Mouse (Mus musculus) right cerebral cortex, postnatal 4 days (tissue): ENCODE results near the gene Scrn3.
A peak's percentile ranks its signal among the peaks of the same experiment; 100 is the strongest.

ENCODE experiments used
- DNase-seq: peaks from one replicate; pipeline ENCODE4 v3.0.0-alpha.2; 2022

Scrn3 gene

DNA sequence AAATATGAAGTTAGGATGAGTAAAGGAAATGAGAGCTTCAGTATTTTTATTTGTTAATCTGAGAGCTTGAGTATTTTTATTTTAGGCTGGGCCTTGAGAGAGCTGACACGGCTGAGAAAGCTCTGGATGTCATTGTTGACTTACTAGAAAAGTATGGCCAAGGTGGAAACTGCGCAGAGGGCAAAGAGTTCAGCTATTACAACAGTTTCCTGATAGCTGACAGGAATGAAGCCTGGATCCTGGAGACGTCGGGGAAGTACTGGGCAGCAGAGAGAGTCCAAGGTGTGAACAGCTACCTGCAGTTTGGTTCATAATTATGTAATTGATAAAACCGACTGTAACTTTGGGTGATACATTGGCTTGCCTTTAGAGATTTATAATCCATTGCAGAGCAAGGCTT lies 6.8 kb downstream of the Scrn3 start:
- no peak for DNase-seq

DNA sequence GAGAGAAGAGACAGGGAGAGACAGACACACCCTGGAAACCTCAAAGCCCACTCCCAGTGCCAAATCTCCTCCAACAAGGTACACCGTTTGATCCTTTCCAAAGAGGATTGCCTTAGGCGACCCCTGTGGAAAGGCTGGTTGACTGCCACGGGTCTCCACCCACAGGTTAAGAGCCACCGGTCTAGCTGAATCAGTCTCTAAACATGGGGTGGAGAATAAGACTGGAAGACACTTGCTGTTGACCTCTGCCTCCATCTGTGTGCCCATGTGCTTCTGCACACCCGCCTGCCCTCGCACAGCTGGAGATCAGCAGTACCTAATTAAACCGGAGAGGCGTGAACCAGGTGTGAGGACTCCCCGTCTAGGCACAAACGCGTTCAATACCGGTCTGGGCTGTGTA lies 10.6 kb downstream of the Scrn3 start:
- no peak for DNase-seq

DNA sequence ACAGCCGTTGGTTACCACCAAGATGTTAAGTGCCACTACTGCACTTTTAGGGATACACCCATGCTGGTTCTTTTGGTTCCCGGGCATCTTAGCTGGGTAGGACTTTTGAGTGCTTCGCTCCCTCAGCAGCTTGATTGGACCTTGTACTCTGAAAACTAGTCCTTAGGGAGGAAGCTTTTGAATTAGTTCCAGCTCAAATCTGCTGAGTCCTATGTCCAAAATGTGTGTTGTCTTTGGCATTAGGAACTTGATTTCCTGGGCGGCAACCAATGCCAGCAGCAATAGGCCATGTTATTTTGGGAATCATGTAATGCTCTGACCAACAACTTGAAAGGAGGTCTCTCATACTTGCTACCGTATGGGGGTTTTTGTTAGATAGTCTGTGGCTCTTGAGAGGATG lies 13.5 kb downstream of the Scrn3 start:
- no peak for DNase-seq

DNA sequence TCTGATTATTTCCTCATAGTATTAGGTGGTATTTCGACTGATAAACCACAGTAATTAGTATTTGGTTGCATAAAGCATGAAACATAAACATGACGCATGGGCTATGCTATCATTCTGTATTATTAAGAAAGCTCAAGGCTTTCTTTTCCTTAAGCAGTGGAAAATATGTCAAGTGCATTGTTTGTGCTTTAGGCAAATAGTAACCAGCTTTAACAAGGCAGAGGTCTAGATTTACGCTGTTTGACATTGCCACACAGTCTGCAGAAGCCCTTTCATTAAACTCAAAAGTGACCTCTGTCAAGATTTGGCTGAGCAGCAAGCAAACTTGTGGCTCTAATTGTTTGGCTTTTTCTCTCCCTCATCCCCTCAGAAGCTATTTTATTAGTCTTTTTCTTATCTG lies 23.5 kb downstream of the Scrn3 start:
- DNase-seq: no peak

DNA sequence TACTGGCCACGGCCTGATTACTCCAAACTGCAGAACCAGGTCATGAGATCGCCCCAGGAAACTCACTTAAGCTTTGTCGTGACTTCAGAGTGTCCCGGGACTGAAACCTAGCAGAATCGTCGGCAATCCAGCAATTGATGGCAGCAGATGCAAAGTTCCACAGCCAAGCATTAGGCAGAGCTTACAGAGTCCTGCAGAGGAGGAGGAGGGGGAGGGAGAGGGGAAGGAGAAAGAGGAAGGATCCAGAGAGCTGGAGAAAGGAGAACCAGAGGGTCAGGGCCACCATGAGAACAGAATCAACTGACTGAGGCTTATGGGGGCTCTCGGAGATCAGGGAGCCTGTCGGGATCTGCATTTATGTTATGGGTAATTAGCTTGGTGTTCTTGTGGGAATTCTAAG lies 26.0 kb downstream of the Scrn3 start:
- DNase-seq: no peak

DNA sequence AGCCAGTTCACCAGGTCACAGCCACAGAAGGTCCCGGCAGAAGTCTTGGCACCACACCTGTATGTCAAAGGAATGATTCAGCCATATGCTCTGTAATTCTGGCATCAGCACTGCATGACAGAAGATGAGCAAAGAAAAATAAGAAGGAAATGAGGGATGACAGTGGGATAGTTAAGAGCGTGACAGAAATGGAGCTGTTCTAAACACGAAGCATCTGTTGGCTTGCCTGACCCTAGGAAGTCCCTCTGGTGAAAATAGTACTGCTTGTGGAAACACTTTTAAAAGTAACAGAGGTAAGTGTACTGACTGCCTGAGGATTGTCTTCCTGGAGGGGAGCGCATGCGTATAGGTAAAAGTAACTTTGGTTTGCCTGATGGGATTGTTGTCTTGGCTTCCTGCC lies 31.3 kb downstream of the Scrn3 start:
- DNase-seq: no peak

DNA sequence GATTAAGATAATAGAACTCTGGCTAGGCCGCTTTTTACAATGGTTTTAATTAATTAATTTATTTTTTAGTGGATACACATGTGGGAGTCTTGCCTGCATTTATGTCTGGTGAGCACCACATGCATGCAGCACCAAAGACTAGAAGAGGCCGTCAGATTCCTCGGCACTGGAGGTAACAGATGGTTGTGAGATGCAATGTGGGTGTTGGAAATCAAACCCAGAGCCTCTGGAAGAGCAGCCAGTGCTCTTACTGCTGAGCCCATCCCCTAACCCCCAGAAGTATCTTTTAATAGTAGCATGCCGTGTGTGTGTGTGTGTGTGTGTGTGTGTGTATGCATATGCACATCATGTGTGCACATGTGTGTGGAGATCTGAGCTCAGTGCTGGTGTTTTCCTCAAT lies 32.8 kb downstream of the Scrn3 start:
- no peak for DNase-seq

DNA sequence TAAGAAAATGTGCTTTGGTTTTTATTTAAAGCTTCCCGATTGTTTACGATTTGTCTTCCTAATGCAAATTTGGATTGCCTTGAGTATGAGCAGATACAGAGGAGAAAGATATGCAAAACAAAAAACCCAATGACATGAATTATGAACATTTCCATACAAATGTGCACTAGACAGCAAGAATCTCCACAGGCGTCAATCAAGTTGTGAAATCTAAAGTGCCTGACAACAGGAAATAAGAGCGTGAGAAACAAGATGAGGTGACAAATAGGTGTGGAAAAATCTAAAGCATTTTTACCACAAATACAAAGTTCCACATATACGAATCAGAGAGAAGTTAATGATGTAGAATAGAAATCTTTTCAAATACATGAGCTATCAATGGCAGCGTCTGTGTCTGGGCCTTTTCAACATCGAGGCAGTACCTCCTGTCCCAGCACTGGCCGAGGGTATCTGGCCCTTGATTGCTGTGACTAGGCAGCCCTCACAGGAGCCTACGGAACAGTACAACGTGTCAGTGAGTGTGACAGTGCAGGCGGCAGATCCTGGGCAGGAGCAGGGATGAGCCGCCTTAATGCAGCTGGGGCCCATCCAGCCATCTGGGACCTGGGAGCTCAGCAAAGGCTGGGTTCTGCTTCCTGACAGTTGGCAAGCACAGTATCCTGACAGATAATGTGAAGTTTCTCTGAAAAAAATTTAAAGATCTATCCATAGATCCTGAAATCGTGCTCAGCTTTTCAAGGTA lies 34.1 kb downstream of the Scrn3 start:
- peak; percentile 29 for DNase-seq

DNA sequence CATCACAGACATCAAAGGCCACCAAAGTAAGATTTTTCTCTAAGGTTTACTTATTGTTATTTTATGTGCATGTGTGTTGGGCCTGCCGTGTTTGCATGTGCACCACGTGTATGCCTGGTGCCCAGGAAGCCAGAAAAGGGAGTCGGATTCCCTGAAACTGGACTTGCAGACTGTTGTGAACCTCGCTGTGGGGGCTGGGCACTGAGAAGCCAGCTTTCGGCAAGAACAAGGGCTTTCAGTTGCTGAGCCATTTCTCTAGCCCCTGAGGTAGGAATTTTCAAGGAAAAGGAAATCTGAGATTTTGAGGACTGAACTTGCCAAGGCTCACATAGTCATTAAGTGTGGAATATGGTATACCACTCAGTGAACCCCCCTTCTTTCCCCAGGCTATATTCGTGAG lies 34.7 kb downstream of the Scrn3 start:
- no peak for DNase-seq

DNA sequence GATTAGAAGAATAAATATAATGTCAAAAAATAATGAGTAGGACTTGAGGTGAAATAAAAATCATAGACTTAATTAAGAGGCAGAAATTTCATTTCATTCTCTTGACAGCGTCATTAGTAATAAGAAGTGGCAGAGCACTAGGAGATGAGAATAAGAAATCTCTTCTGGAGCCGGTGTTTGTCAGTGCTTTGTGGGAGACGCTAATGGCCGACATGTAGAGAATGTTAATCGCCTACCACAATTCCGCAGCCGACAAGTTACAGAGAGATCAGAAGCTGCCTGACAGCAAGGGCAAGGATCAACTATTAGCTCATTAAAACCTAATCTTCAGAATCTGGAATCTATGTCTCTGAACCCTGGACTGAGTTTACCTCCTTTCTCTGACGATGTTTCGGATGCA lies 35.4 kb downstream of the Scrn3 start:
- DNase-seq: no peak

DNA sequence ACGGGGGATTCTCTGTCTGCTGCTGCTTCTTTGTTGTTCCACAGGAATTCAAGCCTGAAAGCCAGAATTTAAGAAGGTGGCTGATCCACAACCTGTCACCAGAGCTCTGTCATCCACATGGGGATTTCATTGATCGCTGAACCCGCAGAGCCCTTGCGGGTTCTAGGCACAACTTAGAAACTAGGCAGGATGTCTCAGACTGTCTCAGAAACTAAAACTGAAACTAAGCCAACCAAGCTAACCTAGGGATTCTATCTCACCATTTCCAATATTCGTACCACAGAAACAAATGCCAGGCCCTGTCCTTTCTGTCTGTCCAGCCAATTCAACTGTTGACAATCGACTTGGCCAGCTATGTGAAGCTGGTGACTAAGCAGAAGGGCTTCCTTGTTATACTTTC lies 35.8 kb downstream of the Scrn3 start:
- no peak for DNase-seq

DNA sequence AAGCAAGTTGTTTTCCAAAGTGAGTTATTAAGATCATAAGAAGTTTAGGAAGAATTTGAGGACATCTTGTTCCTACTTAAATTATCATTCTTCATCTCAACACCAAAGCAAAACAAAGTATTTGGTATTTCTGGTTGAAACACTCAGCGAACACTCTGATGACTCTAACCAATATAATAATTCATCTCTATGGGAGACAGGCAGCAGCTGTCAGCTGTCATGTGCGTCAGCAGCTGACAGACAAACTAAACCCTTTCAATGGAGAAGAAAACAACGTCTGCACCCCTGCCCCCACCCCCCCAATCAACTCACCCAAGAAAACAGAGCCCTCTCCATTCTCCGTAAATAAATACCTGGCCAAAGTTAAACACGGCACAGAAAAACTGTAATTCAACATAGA lies 39.1 kb downstream of the Scrn3 start:
- no peak for DNase-seq

DNA sequence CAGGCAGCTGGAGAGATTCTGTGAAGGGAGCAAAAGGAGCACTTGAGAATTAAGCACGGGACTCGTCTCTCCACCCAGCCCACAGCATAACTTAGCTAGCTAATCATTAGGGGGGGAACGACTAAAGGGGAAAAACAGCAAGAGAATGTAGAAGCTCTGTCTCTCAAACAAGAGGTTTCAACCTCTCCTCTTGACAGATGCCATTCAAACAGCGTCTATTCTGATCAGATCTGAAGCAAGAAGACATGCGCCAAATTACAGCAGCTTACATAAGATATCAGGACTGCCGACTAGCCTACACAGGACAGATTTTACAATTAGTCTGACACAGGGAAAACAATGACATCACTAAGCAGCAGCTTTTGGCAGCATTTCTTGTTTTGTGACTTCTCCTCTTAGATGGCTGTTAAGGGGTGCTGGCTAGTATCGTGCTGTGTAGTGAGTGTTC lies 39.5 kb downstream of the Scrn3 start:
- no peak for DNase-seq

DNA sequence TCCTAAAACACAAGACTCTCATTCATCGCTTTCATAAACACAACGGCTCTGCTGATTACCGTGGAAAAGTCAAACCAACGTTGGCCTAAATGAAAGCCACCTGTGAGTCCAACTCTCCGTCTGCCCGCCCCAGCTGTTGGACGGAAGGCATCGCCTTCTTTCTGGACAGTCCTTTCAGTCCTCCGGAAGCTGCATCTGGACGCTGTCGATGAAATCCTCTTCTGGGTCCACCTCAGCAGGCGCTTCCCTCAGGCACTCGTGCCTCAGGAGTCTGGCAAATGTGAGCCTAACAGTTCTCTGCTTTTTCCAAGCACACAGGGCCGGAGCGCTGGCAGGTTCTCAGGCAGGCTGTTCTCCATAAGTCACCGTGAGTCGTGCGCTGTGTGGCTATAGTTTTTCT lies 44.6 kb downstream of the Scrn3 start:
- DNase-seq: no peak

DNA sequence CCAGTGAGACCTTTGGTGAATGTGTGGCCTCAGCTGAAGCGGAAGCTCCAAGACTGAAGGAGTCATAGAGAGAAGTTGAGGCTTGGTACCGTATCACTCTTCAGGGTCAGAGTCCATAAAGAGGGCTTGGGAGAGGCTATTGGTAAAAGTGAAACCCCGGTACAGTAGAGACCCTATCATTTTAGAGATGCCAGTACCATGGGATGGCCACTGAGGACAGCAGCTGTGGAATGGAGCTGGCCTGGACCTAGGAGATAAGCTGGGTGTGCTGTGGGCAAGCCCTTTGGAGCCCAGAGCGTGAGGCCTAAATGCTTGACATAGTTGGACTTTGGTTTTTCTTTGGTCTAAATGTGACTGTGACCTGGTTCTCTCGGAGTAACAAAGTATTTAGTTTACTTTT lies 47.5 kb downstream of the Scrn3 start:
- DNase-seq: no peak

DNA sequence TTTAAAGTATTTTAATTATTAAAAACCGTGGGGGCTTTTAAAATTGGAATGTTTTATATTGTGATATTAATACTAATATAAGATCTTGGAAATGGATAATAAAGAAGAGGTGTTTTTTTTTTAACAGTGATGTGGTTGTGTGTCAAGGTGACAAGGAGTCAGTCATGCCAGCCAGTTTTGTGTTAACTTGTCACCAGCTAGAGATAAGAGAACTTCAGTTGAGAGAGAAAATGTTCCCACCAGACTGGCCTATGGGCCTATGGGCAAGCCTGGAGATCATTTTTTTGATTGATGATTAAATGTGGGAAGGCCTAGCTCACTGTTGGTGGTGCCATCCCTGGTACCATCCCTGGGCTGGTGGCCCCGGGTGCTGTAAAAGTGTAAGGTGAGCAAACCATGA lies 48.1 kb downstream of the Scrn3 start:
- no peak for DNase-seq

DNA sequence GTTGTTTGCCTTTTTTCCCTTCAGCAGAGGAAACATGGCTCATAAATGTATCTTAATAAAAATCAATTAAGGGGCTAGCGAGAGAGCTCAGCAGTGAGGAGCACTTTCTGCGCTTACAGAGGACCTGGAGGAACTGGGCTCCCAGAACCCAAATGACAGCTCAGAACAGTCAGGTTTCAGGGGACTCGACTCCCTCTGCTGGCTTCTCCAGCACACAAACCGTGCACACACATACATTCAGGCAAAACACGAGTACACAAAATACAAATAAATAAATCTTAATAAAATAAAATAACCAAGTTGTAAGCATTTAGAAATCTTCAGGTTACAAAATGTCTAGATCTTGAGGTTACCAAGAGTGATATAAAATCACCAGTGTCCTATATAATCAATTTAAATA lies 51.0 kb downstream of the Scrn3 start:
- DNase-seq: no peak

DNA sequence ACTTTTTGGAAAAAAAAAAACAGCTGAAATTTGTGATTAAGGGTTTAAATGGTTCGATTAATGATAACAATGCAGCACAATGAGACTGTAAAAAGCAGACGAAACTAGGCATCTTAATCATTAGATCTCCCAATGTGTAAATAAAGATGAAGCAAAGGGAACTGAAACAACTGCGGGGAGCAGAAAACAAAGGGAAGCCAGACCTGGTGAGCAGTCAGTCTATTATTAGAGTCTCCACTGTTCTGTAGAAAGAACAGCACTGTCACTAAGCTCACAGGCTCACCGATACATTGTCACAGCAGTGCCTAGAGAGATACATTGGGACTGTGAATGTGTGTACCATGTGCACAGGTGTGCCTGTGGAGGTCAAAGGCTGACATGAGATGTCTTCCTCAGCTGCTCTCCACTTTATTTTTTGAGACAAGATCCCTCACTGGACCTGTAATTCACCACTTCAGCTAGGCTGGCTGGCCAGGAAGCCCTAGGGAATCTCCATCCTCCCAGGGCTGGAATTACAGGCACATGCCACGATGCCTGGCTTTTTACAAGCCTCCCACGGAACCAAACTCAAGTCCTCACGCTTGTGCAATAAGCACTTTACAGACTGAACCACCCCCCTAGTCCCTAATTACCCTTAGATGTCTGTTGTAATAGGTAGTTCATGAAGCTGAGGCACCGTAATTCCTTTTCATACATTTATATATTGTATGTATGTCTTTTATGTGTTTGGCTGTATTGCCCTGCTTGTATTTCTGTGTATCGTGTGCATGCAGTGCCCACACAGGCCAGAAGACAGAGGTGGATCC lies 59.3 kb downstream of the Scrn3 start:
- no peak for DNase-seq

DNA sequence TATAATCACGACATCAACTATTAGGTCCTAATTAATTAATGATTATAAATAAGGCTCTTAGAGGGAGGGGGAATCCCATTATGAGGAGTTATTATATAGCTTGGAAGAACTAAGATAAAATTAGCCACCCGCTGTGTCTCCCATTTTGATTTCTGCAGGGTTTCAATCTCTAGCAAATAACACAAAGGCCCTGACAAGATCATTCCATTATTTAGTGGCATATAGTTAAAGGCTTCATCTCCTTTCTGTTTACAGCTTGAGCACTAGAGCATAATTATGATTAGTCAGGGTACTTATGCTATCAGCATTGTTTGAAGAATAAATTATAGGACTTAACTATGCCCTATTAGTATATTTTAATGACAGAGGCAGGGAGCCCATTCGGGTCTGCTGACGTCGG lies 65.9 kb downstream of the Scrn3 start:
- DNase-seq: no peak

DNA sequence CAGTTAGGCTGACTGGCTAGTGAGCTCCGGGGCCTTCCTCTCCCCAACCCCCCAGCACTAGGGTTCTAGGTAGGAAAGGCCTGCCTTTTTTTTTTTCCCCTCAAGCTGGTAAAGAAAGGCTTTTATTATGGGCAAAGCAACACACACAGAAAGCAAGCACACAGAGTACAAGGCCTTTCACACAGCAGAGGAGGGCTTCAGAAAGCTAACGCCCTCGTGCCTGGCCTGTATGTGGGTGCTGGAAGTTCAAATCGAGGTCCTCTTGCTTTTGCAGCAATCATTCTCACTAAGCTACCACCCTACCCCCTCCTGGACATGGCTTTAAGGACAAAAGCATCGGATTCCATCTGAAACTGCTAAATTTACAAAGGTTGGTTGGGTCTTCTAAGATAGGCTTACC lies 67.3 kb downstream of the Scrn3 start:
- no peak for DNase-seq

DNA sequence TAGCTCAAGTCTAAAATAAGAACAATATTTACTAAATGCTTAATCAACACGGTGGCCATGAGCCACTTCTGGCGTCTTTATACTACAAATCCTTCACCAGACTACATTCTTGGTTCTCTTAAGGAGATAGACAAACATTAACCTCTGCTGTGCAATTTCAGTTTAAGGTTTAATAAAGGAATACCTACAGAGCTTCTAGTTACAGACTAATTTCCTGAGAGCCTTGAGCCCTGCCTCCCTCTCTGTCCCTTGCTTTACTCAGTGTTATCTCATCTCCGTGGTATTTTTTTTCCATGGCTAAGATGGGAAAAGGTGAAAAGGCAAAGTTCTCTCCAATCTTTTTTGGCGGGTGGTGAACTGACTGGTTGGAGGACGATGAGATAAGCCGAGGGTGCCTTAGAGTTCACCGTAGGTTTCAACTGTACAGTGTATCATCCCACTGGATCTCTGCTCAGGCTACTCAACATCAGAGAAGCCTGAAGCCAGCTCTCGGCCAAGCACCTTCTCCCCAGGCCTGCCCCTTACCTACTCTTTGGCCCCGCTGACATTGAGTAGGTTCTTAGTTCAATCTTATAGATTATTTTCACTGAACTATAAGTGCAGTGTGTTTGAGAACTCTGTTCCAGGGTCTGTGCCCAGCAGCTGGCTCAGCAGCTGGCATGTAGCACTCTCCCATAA lies 68.0 kb downstream of the Scrn3 start:
- no peak for DNase-seq

DNA sequence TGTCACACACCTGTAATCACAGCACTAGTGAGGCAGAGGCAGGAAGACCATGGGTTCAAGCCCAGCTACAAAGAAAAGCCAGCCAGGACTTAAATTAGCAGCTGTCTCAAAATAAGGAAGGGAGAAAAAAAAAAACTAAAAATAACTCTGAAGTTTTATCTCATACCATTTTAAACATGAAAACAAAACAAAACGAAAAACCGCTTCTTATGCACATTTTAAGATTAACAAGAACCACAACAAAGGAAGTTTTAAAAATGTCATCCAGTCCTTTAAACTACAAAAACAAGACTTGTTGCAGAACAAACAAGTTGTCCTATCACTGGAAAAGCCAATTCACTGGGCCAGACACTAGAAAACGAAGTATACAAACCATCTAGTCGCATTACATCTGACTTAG lies 72.8 kb downstream of the Scrn3 start:
- no peak for DNase-seq

DNA sequence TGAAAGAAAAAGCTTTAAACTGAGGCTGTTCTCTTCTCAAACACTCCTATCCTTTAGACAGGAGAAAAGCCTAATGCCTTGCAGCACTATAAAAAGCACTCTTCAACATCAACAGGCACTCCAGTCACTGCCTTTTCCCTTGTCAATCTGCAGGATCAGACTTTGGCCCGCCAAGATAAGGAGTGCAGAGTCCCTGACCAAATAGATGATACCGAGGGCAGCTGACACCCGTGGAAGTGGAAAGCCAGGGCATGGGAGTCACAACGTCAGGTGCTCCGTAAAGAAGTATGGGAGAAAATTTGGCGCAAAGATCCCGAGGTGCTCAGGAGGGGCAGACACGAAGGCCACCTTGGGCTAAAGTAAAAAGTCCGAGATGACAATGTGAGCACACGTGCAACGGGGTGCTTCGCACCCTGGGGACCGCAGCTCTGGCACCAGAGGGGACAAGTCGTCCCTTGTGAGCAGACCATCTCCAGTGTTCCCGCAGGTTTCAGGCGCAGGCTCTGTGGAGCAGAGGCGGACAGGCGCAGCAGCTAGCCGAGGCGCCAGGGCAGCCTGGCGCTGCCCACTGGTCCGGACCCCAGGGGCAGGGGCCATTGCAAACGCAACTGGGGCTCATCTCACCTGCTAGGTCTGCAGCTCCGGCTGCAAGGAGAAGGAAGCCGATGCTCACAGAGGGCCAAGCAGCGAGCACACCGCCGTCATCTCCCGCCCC lies 73.4 kb downstream of the Scrn3 start:
- DNase-seq: peak; percentile 3
